Mouse (Mus musculus): ENCODE data around the gene Zfp868. TPM values are rescaled to one million over a fixed set of nuclear protein-coding genes. Genes with fewer than 3 reads are reported as not detected.
"Not testable (repeated sequence)": the region's sequence is repeated elsewhere in the genome, so short reads cannot be mapped to it uniquely, and the experiment has no call there.

The Zfp868 gene
- 35.6 and 37.7 TPM in 2 replicates for polyA plus RNA-seq (2014; fragmentation: Nextera tagmentation; extraction: Ambion mirVana)

DNA sequence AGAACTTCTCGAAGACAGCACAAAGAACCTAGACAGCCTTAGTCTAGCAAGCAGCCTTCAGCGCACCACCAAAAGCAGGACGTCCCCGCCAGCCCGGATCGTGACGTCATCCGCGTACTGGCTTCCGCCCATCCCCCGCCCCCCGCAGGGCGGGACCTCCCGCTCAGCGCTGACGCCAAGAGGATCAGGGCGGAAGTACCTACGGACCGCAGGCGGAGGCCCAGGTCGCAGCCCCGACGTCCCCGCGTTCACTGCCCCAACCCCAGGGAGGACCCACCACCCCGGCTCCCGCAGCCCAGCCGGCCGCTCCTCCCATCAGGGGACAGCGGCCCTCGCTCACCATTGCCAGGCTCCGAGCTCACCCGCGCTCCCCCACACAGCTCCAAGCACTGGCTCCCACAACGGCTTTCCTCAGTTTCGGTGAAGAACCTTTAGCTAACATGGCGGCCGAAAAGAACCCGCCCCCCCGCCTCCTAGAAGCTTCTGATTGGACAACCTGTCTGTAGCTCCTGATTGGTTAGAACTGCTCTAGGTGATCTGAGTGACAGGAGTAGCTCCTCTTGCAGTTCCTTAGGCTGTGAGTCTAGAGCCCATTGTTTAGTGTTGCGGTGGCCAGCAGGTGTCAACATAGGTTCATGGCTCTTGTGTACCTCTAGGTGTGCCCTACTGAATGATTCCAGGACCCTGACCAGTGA, at the start of gene Zfp868:
Gene Zfp868 (minus strand): TSS at position 454 of the 695 bp plus-strand sequence.
- H3K27me3 ChIP-seq (ENCODE audit: control insufficient read depth, insufficient read depth, low read length) = no peaks in the 10 kb centered on the region
- peak within 1 kb of the TSS; percentile 78 for H3K4me3 ChIP-seq (ENCODE audit: low read depth, low read length)
- H3K9me3 ChIP-seq (ENCODE audit: control insufficient read depth, low read length) = no peaks in the 10 kb centered on the region
- peak within 1 kb of the TSS; percentile 58 for H3K4me2 ChIP-seq (ENCODE audit: low read depth, low read length, severe bottlenecking)
- H3K27ac ChIP-seq (ENCODE audit: low read depth, low read length) = peak within 1 kb of the TSS; percentile 92
- ATAC-seq (replicated peaks; ENCODE audit: low FRiP score) (peak; percentile 99), DNase-seq (ENCODE audit: low spot score) (peak; percentile 98)
- WGBS = 1% methylated on average over 41 of the region's 41 CpGs
- H3K4me1 ChIP-seq (replicated peaks; ENCODE audit: control insufficient read depth, insufficient read depth, low read length) = 0 out of 2 replicates have a peak, but pooled peaks cover 3% of the 10 kb centered on the region
- peak within 1 kb of the TSS; percentile 95 for H3K9ac ChIP-seq (ENCODE audit: low read length)
- H3K36me3 ChIP-seq (ENCODE audit: control insufficient read depth, insufficient read depth, low read length) = no peaks in the 10 kb centered on the region

DNA sequence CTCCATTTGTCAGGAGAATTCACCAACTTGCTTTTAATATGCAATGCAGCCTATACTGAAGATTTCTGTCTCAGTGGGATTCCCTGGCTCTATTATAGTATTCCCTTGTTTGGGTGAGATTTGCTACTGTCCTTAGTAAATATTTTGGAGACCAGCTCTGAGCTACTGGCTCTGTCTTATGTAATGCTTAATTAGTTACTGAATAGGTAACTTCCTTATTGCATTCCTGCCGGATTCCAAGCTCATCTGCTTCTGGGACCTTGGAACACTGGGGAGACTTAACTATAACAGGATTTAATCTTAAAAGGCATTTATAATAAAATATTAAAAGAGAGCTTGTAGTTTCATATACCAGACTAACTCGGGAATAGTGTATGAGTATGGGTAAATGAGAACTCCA, 39.7 kb upstream of the Zfp868 start:
- 84% methylated on average over 2 of the region's 2 CpGs for WGBS
- not testable (repeated sequence) for H3K4me2 ChIP-seq (ENCODE audit: low read depth, low read length, severe bottlenecking); H3K9ac ChIP-seq (ENCODE audit: low read length); H3K4me1 ChIP-seq (replicated peaks; ENCODE audit: control insufficient read depth, insufficient read depth, low read length); H3K9me3 ChIP-seq (ENCODE audit: control insufficient read depth, low read length); ATAC-seq (replicated peaks; ENCODE audit: low FRiP score); H3K27ac ChIP-seq (ENCODE audit: low read depth, low read length); H3K4me3 ChIP-seq (ENCODE audit: low read depth, low read length); H3K36me3 ChIP-seq (ENCODE audit: control insufficient read depth, insufficient read depth, low read length); DNase-seq (ENCODE audit: low spot score); H3K27me3 ChIP-seq (ENCODE audit: control insufficient read depth, insufficient read depth, low read length)

DNA sequence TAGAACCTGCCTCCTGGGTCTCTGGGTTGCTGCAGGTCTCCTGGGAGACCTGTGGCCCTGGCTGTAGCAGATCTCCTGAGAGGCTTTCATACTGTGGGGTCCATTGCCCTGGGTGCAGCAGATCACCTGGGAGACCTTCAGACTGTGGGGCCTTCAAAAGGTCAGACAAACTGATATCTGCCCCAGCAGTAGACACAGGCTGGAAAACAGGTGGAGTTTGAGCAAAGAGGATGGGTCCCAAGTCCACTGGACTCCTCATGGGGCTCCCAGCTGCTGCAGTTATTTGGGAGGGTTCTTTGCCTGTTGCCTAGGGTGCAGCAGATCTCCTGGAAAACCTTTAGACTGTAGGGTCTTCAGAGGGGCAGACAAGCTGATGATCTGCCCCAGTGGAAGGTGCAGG, 35.9 kb upstream of the Zfp868 start:
- Histone ChIP-seq H3K27ac (ENCODE audit: low read depth, low read length) (no peak overlapping the region), H3K9ac (ENCODE audit: low read length) (no peak overlapping the region), H3K4me2 (ENCODE audit: low read depth, low read length, severe bottlenecking) (no peak overlapping the region), H3K27me3 (ENCODE audit: control insufficient read depth, insufficient read depth, low read length) (no peaks in the 10 kb centered on the region), H3K9me3 (ENCODE audit: control insufficient read depth, low read length) (no peaks in the 10 kb centered on the region), H3K36me3 (ENCODE audit: control insufficient read depth, insufficient read depth, low read length) (no peaks in the 10 kb centered on the region), H3K4me3 (ENCODE audit: low read depth, low read length) (no peak overlapping the region), H3K4me1 (replicated peaks; ENCODE audit: control insufficient read depth, insufficient read depth, low read length) (no peaks in the 10 kb centered on the region)
- ATAC-seq (replicated peaks; ENCODE audit: low FRiP score) (no peak), DNase-seq (ENCODE audit: low spot score) (peak; percentile 33)

- Histone ChIP-seq H3K36me3 (ENCODE audit: control insufficient read depth, insufficient read depth, low read length) (no peaks in the 10 kb centered on the region), H3K4me3 (ENCODE audit: low read depth, low read length) (peak within 1 kb of the TSS; percentile 55), H3K9ac (ENCODE audit: low read length) (peak within 1 kb of the TSS; percentile 84), H3K4me1 (replicated peaks; ENCODE audit: control insufficient read depth, insufficient read depth, low read length) (peaks cover 6% of the 10 kb centered on the region; the same call in 1 of the 2 replicates), H3K27me3 (ENCODE audit: control insufficient read depth, insufficient read depth, low read length) (no peaks in the 10 kb centered on the region), H3K9me3 (ENCODE audit: control insufficient read depth, low read length) (no peaks in the 10 kb centered on the region), H3K4me2 (ENCODE audit: low read depth, low read length, severe bottlenecking) (peak within 1 kb of the TSS; percentile 90), H3K27ac (ENCODE audit: low read depth, low read length) (peak within 1 kb of the TSS; percentile 81)
- WGBS = under 1% methylated on average over 55 of the region's 55 CpGs
- ATAC-seq (replicated peaks; ENCODE audit: low FRiP score) (peak; percentile 99), DNase-seq (ENCODE audit: low spot score) (peak; percentile 95)
Measured at GRCm38 (mm10) chr8:69654358-69654981, 29.1 kb upstream of the Zfp868 start, which contains the start of gene Zfp964. Zfp964 (plus strand) TSS chr8:69654479.

DNA sequence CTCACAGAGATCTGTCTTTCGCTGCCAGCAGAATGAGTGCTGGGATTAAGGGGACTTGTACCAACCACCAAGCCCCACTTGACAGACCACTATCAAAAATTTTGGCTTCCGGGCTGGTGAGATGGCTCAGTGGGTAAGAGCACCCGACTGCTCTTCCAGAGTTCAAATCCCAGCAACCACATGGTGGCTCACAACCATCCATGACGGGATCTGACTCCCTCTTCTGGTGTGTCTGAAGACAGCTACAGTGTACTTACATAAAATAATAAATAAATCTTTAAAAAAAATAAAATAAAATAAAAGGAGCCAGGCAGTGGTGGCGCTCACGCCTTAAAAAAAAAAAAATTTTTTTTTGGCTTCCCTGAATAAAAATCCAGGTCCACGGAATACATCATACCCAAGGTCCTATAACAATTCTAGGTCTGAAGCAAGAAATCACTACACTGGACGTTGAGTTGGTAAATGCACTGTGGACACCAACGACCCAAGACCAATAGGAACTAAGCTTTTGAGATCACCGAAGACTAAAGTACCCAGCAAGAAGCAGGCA, 28.5 kb upstream of the Zfp868 start:
- DNase-seq (ENCODE audit: low spot score) (no peak), ATAC-seq (replicated peaks; ENCODE audit: low FRiP score) (peak; percentile 4)
- no peak overlapping the region for H3K27ac ChIP-seq (ENCODE audit: low read depth, low read length)
- no peaks in the 10 kb centered on the region for H3K9me3 ChIP-seq (ENCODE audit: control insufficient read depth, low read length)
- WGBS = 47% methylated on average over 10 of the region's 10 CpGs
- H3K27me3 ChIP-seq (ENCODE audit: control insufficient read depth, insufficient read depth, low read length) = no peaks in the 10 kb centered on the region
- peaks cover 6% of the 10 kb centered on the region; the same call in 1 of the 2 replicates for H3K4me1 ChIP-seq (replicated peaks; ENCODE audit: control insufficient read depth, insufficient read depth, low read length)
- H3K36me3 ChIP-seq (ENCODE audit: control insufficient read depth, insufficient read depth, low read length) = no peaks in the 10 kb centered on the region
- peak overlapping the region; percentile 55; the same call in 1 of the 2 replicates for H3K4me3 ChIP-seq (ENCODE audit: low read depth, low read length)
- H3K9ac ChIP-seq (ENCODE audit: low read length) = no peak overlapping the region
- H3K4me2 ChIP-seq (ENCODE audit: low read depth, low read length, severe bottlenecking) = peak overlapping the region; percentile 90; the same call in 1 of the 2 replicates

DNA sequence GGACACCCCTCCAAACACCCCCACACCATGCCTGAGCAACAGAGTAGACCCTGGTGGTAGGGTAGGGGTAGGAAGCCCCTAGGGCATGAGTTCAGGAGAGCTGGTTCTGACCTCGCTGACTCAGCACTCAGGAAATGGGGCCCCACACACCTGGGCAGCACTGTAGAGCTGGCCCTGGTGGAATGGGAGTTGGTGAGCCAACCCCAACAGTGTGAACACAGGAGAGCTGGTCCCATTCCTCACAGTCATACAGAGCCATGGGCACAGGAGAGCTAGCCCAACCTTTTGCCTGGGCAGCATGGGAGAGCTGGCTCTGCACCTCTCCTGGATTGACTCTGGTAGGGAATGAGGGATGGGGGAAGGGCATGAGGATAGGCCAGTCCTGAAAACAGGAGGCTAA, 7.3 kb downstream of the Zfp868 start:
- no peak for DNase-seq (ENCODE audit: low spot score)
- 100% methylated on average over 1 of the region's 1 CpGs for WGBS

DNA sequence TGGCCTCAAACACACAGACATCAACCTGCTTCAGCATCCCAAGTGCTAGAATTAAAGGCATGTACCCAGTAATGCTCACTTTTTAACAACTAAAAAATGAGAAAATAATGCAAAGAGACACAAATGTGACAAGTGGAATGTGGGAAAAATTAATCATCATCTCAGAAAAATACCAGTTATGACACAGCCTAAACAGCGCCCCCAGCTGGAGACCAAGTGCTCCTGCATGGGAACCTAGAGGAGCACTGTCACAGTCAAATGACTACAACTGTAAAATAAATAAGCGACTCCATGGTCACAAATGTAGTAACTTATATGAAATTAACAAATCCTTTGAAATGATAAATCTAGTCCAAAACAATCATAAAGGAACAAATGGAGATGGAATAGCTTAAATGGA, 10.7 kb downstream of the Zfp868 start:
- 57% methylated on average over 2 of the region's 2 CpGs for WGBS
- no peaks in the 10 kb centered on the region for H3K4me1 ChIP-seq (replicated peaks; ENCODE audit: control insufficient read depth, insufficient read depth, low read length)
- H3K4me2 ChIP-seq (ENCODE audit: low read depth, low read length, severe bottlenecking) = no peak overlapping the region
- ATAC-seq (replicated peaks; ENCODE audit: low FRiP score) = no peak
- DNase-seq (ENCODE audit: low spot score) = no peak
- peaks cover 12% of the 10 kb centered on the region; the same call in 1 of the 2 replicates for H3K36me3 ChIP-seq (ENCODE audit: control insufficient read depth, insufficient read depth, low read length)
- H3K9ac ChIP-seq (ENCODE audit: low read length) = no peak overlapping the region
- no peaks in the 10 kb centered on the region for H3K9me3 ChIP-seq (ENCODE audit: control insufficient read depth, low read length)
- no peaks in the 10 kb centered on the region for H3K27me3 ChIP-seq (ENCODE audit: control insufficient read depth, insufficient read depth, low read length)
- no peak overlapping the region for H3K4me3 ChIP-seq (ENCODE audit: low read depth, low read length)
- no peak overlapping the region for H3K27ac ChIP-seq (ENCODE audit: low read depth, low read length)

More for the DNA sequence above, 7.3 kb downstream of the Zfp868 start:
- H3K27ac ChIP-seq (ENCODE audit: low read depth, low read length) = no peak overlapping the region
- ATAC-seq (replicated peaks; ENCODE audit: low FRiP score) = no peak
- H3K4me2 ChIP-seq (ENCODE audit: low read depth, low read length, severe bottlenecking) = no peak overlapping the region
- no peaks in the 10 kb centered on the region for H3K9me3 ChIP-seq (ENCODE audit: control insufficient read depth, low read length)
- H3K27me3 ChIP-seq (ENCODE audit: control insufficient read depth, insufficient read depth, low read length) = no peaks in the 10 kb centered on the region
- no peaks in the 10 kb centered on the region; the same call in 1 of the 2 replicates for H3K36me3 ChIP-seq (ENCODE audit: control insufficient read depth, insufficient read depth, low read length)
- H3K9ac ChIP-seq (ENCODE audit: low read length) = no peak overlapping the region
- no peak overlapping the region for H3K4me3 ChIP-seq (ENCODE audit: low read depth, low read length)
- no peaks in the 10 kb centered on the region for H3K4me1 ChIP-seq (replicated peaks; ENCODE audit: control insufficient read depth, insufficient read depth, low read length)

GRCm38 (mm10) chr8:69597598-69597997, 27.8 kb downstream of the Zfp868 start:
- ATAC-seq (replicated peaks; ENCODE audit: low FRiP score); H3K36me3 ChIP-seq (ENCODE audit: control insufficient read depth, insufficient read depth, low read length); H3K4me2 ChIP-seq (ENCODE audit: low read depth, low read length, severe bottlenecking); H3K27me3 ChIP-seq (ENCODE audit: control insufficient read depth, insufficient read depth, low read length); H3K9ac ChIP-seq (ENCODE audit: low read length); H3K4me3 ChIP-seq (ENCODE audit: low read depth, low read length); H3K4me1 ChIP-seq (replicated peaks; ENCODE audit: control insufficient read depth, insufficient read depth, low read length); H3K27ac ChIP-seq (ENCODE audit: low read depth, low read length); DNase-seq (ENCODE audit: low spot score); H3K9me3 ChIP-seq (ENCODE audit: control insufficient read depth, low read length): not testable (repeated sequence)
- WGBS = 89% methylated on average over 2 of the region's 3 CpGs

All from forebrain, embryonic 11.5 days (tissue).